Mouse (Mus musculus): ENCODE results near the gene Nudt17.
"Not testable (repeated sequence)": the region's sequence is repeated elsewhere in the genome, so short reads cannot be mapped to it uniquely, and the experiment has no call there.

Gene Nudt17

GRCm38 (mm10) chr3:96701003-96701402 is 7.4 kb downstream of the Nudt17 start:
- DNase-seq (ENCODE audit: low spot score) = no peak

- DNase-seq (ENCODE audit: low spot score) = peak; percentile 71
These were observed 8.0 kb downstream of the Nudt17 start for GRCm38 (mm10) chr3:96700376-96700775.

GRCm38 (mm10) chr3:96698993-96699690 is 9.2 kb downstream of the Nudt17 start:
- DNase-seq (ENCODE audit: low spot score) = no peak

GRCm38 (mm10) chr3:96696766-96697732 is 11.3 kb downstream of the Nudt17 start:
- DNase-seq (ENCODE audit: low spot score) = peak; percentile 86

GRCm38 (mm10) chr3:96696198-96696765 is 12.1 kb downstream of the Nudt17 start, which contains the start of gene Pias3:
Gene Pias3, plus strand, starts transcription at chr3:96696384.
- DNase-seq (ENCODE audit: low spot score) = peak; percentile 85

- DNase-seq (ENCODE audit: low spot score) = no peak
These were observed 14.8 kb downstream of the Nudt17 start for GRCm38 (mm10) chr3:96693579-96693978.

- DNase-seq (ENCODE audit: low spot score) = peak; percentile 62
These were observed 15.9 kb downstream of the Nudt17 start for GRCm38 (mm10) chr3:96692506-96692905.

- DNase-seq (ENCODE audit: low spot score) = peak; percentile 30
These were observed 18.1 kb downstream of the Nudt17 start for GRCm38 (mm10) chr3:96690298-96690697.

- DNase-seq (ENCODE audit: low spot score) = no peak
These were observed 19.5 kb downstream of the Nudt17 start for GRCm38 (mm10) chr3:96688854-96689253.

GRCm38 (mm10) chr3:96686057-96686456 is 22.3 kb downstream of the Nudt17 start:
- not testable (repeated sequence) for DNase-seq (ENCODE audit: low spot score)

GRCm38 (mm10) chr3:96684822-96685156 is 23.6 kb downstream of the Nudt17 start:
- peak; percentile 9 for DNase-seq (ENCODE audit: low spot score)

- no peak for DNase-seq (ENCODE audit: low spot score)
These were observed 24.1 kb downstream of the Nudt17 start for GRCm38 (mm10) chr3:96684151-96684821.

GRCm38 (mm10) chr3:96683496-96683895 is 24.9 kb downstream of the Nudt17 start:
- no peak for DNase-seq (ENCODE audit: low spot score)

GRCm38 (mm10) chr3:96680269-96680956 is 27.9 kb downstream of the Nudt17 start:
- DNase-seq (ENCODE audit: low spot score) = no peak

GRCm38 (mm10) chr3:96679159-96679674 is 29.1 kb downstream of the Nudt17 start:
- no peak for DNase-seq (ENCODE audit: low spot score)

GRCm38 (mm10) chr3:96678456-96678855 is 29.9 kb downstream of the Nudt17 start:
- no peak for DNase-seq (ENCODE audit: low spot score)

GRCm38 (mm10) chr3:96675690-96676089 is 32.7 kb downstream of the Nudt17 start:
- DNase-seq (ENCODE audit: low spot score) = no peak

- no peak for DNase-seq (ENCODE audit: low spot score)
These were observed 33.2 kb downstream of the Nudt17 start for GRCm38 (mm10) chr3:96675171-96675570.

GRCm38 (mm10) chr3:96674442-96674841 is 33.9 kb downstream of the Nudt17 start:
- DNase-seq (ENCODE audit: low spot score) = peak; percentile 69

GRCm38 (mm10) chr3:96673514-96673913 is 34.8 kb downstream of the Nudt17 start:
- no peak for DNase-seq (ENCODE audit: low spot score)

- no peak for DNase-seq (ENCODE audit: low spot score)
These were observed 36.8 kb downstream of the Nudt17 start for GRCm38 (mm10) chr3:96671519-96671918.
